Mouse (Mus musculus): ENCODE results near the gene Chst1. TPM values are rescaled to one million over a fixed set of nuclear protein-coding genes. Genes with fewer than 3 reads are reported as not detected.

The Chst1 gene
- polyA plus RNA-seq, 1 experiment, result 10.9 TPM

DNA sequence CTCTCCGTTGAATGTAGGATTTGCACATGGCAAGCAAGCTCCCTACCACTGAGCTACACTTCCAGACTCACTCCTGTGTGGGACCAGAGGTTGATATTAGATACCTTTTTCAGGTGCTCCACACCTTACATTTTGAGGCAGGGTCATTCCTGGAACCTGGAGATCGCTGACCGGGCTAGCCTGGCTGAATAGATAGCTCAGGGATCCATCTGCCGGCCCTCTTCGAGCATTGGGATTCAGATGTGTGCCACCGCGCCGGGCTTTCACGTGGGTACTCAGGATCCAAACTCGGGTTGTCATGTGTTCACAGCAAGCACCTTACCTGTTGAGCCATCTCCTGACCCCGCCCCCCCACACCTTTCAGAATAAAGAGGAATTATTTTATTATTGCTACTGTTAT lies 31.3 kb downstream of the Chst1 start:
- no peak overlapping the region for H3K27ac ChIP-seq (ENCODE audit: insufficient read depth, low read depth, low read length)
- no peaks in the 10 kb centered on the region for H3K36me3 ChIP-seq (ENCODE audit: control insufficient read depth, insufficient read depth, low read length)
- DNase-seq, result no peak
- H3K27me3 ChIP-seq (replicated peaks; ENCODE audit: control insufficient read depth, insufficient read depth, low read length), result no peaks in the 10 kb centered on the region
- no peak overlapping the region for H3K4me3 ChIP-seq (ENCODE audit: insufficient read depth, low read depth, low read length)
- 95% methylated on average over 11 of the region's 11 CpGs for WGBS
- H3K4me1 ChIP-seq (ENCODE audit: control insufficient read depth, insufficient read depth, low read length), result no peaks in the 10 kb centered on the region
- TF ChIP-seq CTCF (conservative IDR thresholded peaks at IDR 0.05; ENCODE audit: insufficient read depth, insufficient read length, low read depth, low read length), result no peak
- no peak for TF ChIP-seq POLR2A (IDR thresholded peaks at IDR 0.05; ENCODE audit: low read depth, low read length)

- Histone ChIP-seq H3K4me3 (ENCODE audit: insufficient read depth, low read depth, low read length) (no peak overlapping the region), H3K4me1 (ENCODE audit: control insufficient read depth, insufficient read depth, low read length) (no peaks in the 10 kb centered on the region), H3K36me3 (ENCODE audit: control insufficient read depth, insufficient read depth, low read length) (no peaks in the 10 kb centered on the region), H3K27me3 (replicated peaks; ENCODE audit: control insufficient read depth, insufficient read depth, low read length) (no peaks in the 10 kb centered on the region), H3K27ac (ENCODE audit: insufficient read depth, low read depth, low read length) (no peak overlapping the region)
- no peak for DNase-seq
- TF ChIP-seq CTCF (conservative IDR thresholded peaks at IDR 0.05; ENCODE audit: insufficient read depth, insufficient read length, low read depth, low read length) (no peak), POLR2A (IDR thresholded peaks at IDR 0.05; ENCODE audit: low read depth, low read length) (no peak)
- 70% methylated on average over 1 of the region's 1 CpGs for WGBS
These were observed 32.5 kb downstream of the Chst1 start for GRCm38 (mm10) chr2:92632027-92632426.

DNA sequence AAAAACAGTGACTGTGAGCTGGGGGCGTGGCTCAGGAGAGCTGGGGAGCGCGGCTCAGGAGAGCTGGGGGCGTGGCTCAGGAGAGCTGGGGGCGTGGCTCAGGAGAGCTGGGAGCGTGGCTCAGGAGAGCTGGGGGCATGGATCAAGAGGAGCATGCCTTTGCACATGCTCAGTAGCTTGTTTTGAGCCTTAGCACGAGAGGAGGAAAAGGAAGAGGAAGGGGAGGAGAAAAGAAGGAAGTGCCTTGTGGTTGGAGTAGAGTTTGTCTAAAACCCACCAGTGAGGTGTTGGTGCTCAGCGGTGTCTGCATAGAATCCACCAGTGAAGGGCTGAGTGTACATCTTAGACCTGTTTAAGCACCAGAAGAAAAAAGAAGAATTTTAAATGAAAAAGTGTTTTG lies 41.0 kb downstream of the Chst1 start:
- no peaks in the 10 kb centered on the region for H3K27me3 ChIP-seq (replicated peaks; ENCODE audit: control insufficient read depth, insufficient read depth, low read length)
- 30% methylated on average over 8 of the region's 8 CpGs for WGBS
- no peaks in the 10 kb centered on the region for H3K36me3 ChIP-seq (ENCODE audit: control insufficient read depth, insufficient read depth, low read length)
- H3K27ac ChIP-seq (ENCODE audit: insufficient read depth, low read depth, low read length), result no peak overlapping the region
- DNase-seq, result no peak
- H3K4me1 ChIP-seq (ENCODE audit: control insufficient read depth, insufficient read depth, low read length), result peaks cover 5% of the 10 kb centered on the region; the same call in 1 of the 2 replicates
- no peak overlapping the region for H3K4me3 ChIP-seq (ENCODE audit: insufficient read depth, low read depth, low read length)
- TF ChIP-seq CTCF (conservative IDR thresholded peaks at IDR 0.05; ENCODE audit: insufficient read depth, insufficient read length, low read depth, low read length) (no peak), POLR2A (IDR thresholded peaks at IDR 0.05; ENCODE audit: low read depth, low read length) (no peak)

- Histone ChIP-seq H3K36me3 (ENCODE audit: control insufficient read depth, insufficient read depth, low read length) (no peaks in the 10 kb centered on the region), H3K4me1 (ENCODE audit: control insufficient read depth, insufficient read depth, low read length) (peaks cover 9% of the 10 kb centered on the region; the same call in 1 of the 2 replicates), H3K27ac (ENCODE audit: insufficient read depth, low read depth, low read length) (no peak overlapping the region), H3K4me3 (ENCODE audit: insufficient read depth, low read depth, low read length) (no peak overlapping the region), H3K27me3 (replicated peaks; ENCODE audit: control insufficient read depth, insufficient read depth, low read length) (no peaks in the 10 kb centered on the region)
- peak; percentile 79 for DNase-seq
- TF ChIP-seq POLR2A (IDR thresholded peaks at IDR 0.05; ENCODE audit: low read depth, low read length), result no peak
- WGBS, result 11% methylated on average over 7 of the region's 7 CpGs
These were observed 46.0 kb downstream of the Chst1 start for GRCm38 (mm10) chr2:92645282-92646037.

DNA sequence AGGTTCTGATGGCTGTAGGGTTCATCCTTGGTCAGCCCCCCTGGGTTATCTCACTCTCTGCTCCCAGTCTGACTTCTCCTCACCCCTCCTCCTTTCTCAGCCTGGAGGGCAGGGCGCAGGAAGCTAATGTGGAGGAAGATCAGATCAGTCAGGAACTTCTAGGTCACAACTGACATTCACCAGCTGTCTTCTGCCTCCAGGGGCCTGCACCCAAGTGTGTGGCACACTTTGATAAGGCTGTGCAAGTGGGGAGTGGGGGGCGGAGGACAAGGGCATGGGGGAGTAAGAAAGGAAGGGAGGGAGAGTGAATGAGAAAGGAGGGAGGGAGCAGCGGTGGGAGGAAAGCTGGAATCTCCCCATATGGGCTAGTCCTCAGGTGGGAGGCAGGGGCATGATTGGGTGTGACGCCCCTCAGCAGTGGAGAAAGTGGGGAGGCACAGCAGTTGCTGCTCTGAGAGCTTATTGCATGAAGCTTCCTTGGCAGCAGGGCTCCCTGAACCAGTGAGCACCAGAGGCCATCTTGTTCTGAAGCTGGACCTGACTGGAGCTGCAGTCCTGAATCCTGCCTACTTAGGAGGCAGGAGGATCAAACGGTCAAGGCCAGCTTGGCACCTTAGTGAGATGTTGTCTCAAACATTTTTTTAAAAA lies 49.8 kb downstream of the Chst1 start:
- H3K4me1 ChIP-seq (ENCODE audit: control insufficient read depth, insufficient read depth, low read length), result peaks cover 9% of the 10 kb centered on the region; the same call in 1 of the 2 replicates
- H3K36me3 ChIP-seq (ENCODE audit: control insufficient read depth, insufficient read depth, low read length), result no peaks in the 10 kb centered on the region
- H3K4me3 ChIP-seq (ENCODE audit: insufficient read depth, low read depth, low read length), result no peak overlapping the region
- peak; percentile 28 for DNase-seq
- no peaks in the 10 kb centered on the region for H3K27me3 ChIP-seq (replicated peaks; ENCODE audit: control insufficient read depth, insufficient read depth, low read length)
- no peak for TF ChIP-seq POLR2A (IDR thresholded peaks at IDR 0.05; ENCODE audit: low read depth, low read length)
- TF ChIP-seq CTCF (conservative IDR thresholded peaks at IDR 0.05; ENCODE audit: insufficient read depth, insufficient read length, low read depth, low read length), result no peak
- no peak overlapping the region for H3K27ac ChIP-seq (ENCODE audit: insufficient read depth, low read depth, low read length)
- 63% methylated on average over 5 of the region's 5 CpGs for WGBS

DNA sequence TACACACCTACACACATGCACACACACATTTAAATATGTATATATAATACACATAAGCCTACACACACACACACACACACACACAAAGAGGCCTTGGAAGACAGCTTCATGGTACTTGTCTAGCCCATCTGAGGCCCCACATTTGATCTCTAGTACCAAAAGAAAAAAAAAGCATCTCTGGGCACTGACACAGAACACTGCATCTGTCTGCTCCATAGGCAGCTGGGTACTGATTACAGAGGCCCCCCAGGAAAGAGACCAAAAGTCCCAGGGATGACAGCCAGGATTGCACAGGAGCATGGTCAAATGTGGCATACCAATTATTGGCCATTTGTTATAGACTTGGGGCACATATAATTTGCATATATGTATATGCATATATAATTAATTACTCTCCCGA lies 50.9 kb downstream of the Chst1 start:
- no peaks in the 10 kb centered on the region for H3K36me3 ChIP-seq (ENCODE audit: control insufficient read depth, insufficient read depth, low read length)
- 42% methylated on average over 1 of the region's 1 CpGs for WGBS
- H3K4me3 ChIP-seq (ENCODE audit: insufficient read depth, low read depth, low read length), result no peak overlapping the region
- peaks cover 5% of the 10 kb centered on the region; the same call in 1 of the 2 replicates for H3K4me1 ChIP-seq (ENCODE audit: control insufficient read depth, insufficient read depth, low read length)
- no peaks in the 10 kb centered on the region for H3K27me3 ChIP-seq (replicated peaks; ENCODE audit: control insufficient read depth, insufficient read depth, low read length)
- no peak for DNase-seq
- H3K27ac ChIP-seq (ENCODE audit: insufficient read depth, low read depth, low read length), result no peak overlapping the region
- TF ChIP-seq POLR2A (IDR thresholded peaks at IDR 0.05; ENCODE audit: low read depth, low read length) (no peak), CTCF (conservative IDR thresholded peaks at IDR 0.05; ENCODE audit: insufficient read depth, insufficient read length, low read depth, low read length) (no peak)

DNA sequence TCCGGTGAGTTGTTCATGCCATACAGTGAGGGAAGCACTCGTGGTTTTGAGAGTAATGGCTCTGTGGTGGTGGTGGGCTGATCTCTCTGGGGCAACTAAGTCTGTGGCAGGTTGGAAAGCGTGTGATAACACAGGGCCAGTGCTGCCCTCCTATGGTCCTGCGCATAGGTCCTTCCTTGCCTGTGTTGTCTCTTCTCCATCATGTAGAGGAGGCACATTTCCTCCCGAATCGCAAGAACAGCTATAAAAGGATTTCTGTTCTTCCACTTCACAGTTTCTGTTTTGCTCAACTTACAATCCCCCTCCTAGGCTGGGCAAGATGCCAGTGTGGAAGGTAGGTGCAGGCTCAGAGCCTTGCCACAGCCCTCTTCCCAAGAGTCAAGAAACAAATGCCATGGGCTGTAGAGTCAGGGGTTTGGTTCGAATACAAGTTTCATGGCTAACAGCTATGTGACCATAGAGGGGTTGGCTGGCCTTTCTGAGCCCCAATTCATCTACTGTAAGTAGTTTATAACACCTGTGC lies 51.8 kb downstream of the Chst1 start:
- DNase-seq, result no peak
- no peak overlapping the region for H3K4me3 ChIP-seq (ENCODE audit: insufficient read depth, low read depth, low read length)
- H3K27ac ChIP-seq (ENCODE audit: insufficient read depth, low read depth, low read length), result no peak overlapping the region
- TF ChIP-seq POLR2A (IDR thresholded peaks at IDR 0.05; ENCODE audit: low read depth, low read length) (no peak), CTCF (conservative IDR thresholded peaks at IDR 0.05; ENCODE audit: insufficient read depth, insufficient read length, low read depth, low read length) (no peak)
- H3K36me3 ChIP-seq (ENCODE audit: control insufficient read depth, insufficient read depth, low read length), result no peaks in the 10 kb centered on the region
- WGBS, result 81% methylated on average over 7 of the region's 7 CpGs
- no peaks in the 10 kb centered on the region for H3K27me3 ChIP-seq (replicated peaks; ENCODE audit: control insufficient read depth, insufficient read depth, low read length)
- H3K4me1 ChIP-seq (ENCODE audit: control insufficient read depth, insufficient read depth, low read length), result no peaks in the 10 kb centered on the region

All from kidney, adult 2 months (tissue).